Mouse (Mus musculus) testis, postnatal 14 days (tissue): ENCODE results near the gene Ccdc38.
"Not testable (repeated sequence)": the region's sequence is repeated elsewhere in the genome, so short reads cannot be mapped to it uniquely, and the experiment has no call there.

ENCODE experiments used
- DNase-seq: peaks from one replicate; pipeline ENCODE4 v3.0.0; 2021; ENCODE audit warnings: low spot score

Ccdc38 gene

GRCm38 (mm10) chr10:93548991-93549390 lies 8.6 kb downstream of the Ccdc38 start:
- peak; percentile 61 for DNase-seq

GRCm38 (mm10) chr10:93549821-93550220 lies 9.4 kb downstream of the Ccdc38 start:
- DNase-seq = no peak

- DNase-seq = no peak
These were observed 12.2 kb downstream of the Ccdc38 start for GRCm38 (mm10) chr10:93552596-93552995.

- DNase-seq = not testable (repeated sequence)
These were observed 17.5 kb downstream of the Ccdc38 start for GRCm38 (mm10) chr10:93557971-93558370.

- no peak for DNase-seq
These were observed 19.4 kb downstream of the Ccdc38 start for GRCm38 (mm10) chr10:93559786-93560185.

GRCm38 (mm10) chr10:93564518-93565090 lies 24.2 kb downstream of the Ccdc38 start:
- DNase-seq = no peak

GRCm38 (mm10) chr10:93567066-93567465 lies 26.6 kb downstream of the Ccdc38 start:
- no peak for DNase-seq

- DNase-seq = no peak
These were observed 27.6 kb downstream of the Ccdc38 start for GRCm38 (mm10) chr10:93567841-93568566.

GRCm38 (mm10) chr10:93568671-93569070 lies 28.2 kb downstream of the Ccdc38 start:
- no peak for DNase-seq

GRCm38 (mm10) chr10:93572209-93572608 lies 31.8 kb downstream of the Ccdc38 start:
- no peak for DNase-seq

GRCm38 (mm10) chr10:93574966-93575365 lies 34.5 kb downstream of the Ccdc38 start:
- DNase-seq = no peak

- DNase-seq = no peak
These were observed 35.5 kb downstream of the Ccdc38 start for GRCm38 (mm10) chr10:93575960-93576359.

GRCm38 (mm10) chr10:93577271-93577886 lies 36.9 kb downstream of the Ccdc38 start:
- peak; percentile 32 for DNase-seq

GRCm38 (mm10) chr10:93588796-93589195 lies 48.4 kb downstream of the Ccdc38 start:
- no peak for DNase-seq

- DNase-seq = peak; percentile 91
These were observed 48.9 kb downstream of the Ccdc38 start, which contains the start of gene Snrpf for GRCm38 (mm10) chr10:93589281-93589848. Gene Snrpf, minus strand, starts transcription at chr10:93589706.

- DNase-seq = no peak
These were observed 52.0 kb downstream of the Ccdc38 start for GRCm38 (mm10) chr10:93592456-93592855.

- peak; percentile 65 for DNase-seq
These were observed 53.6 kb downstream of the Ccdc38 start for GRCm38 (mm10) chr10:93594022-93594482.

- DNase-seq = no peak
These were observed 55.4 kb downstream of the Ccdc38 start for GRCm38 (mm10) chr10:93595831-93596230.

- no peak for DNase-seq
These were observed 56.2 kb downstream of the Ccdc38 start for GRCm38 (mm10) chr10:93596641-93597040.

- DNase-seq = no peak
These were observed 61.9 kb downstream of the Ccdc38 start for GRCm38 (mm10) chr10:93602309-93602708.

- DNase-seq = no peak
These were observed 62.8 kb downstream of the Ccdc38 start for GRCm38 (mm10) chr10:93603256-93603655.

- DNase-seq = no peak
These were observed 65.9 kb downstream of the Ccdc38 start for GRCm38 (mm10) chr10:93606326-93606725.

- no peak for DNase-seq
These were observed 67.6 kb downstream of the Ccdc38 start for GRCm38 (mm10) chr10:93608051-93608450.
